Comparison of ENCODE assay signal across 8 mouse cellular contexts in genomic region chr10:60753261-60753660, GRCm38 (mm10). TPM values are rescaled to one million over a fixed set of nuclear protein-coding genes. Genes with fewer than 3 reads are reported as not detected.
A peak's percentile ranks its signal among the peaks of the same experiment; 100 is the strongest.
DNase-seq lines count a peak whose midpoint lies in the region; ATAC-seq and TF ChIP-seq lines count a peak whose summit lies in the region.

No protein-coding gene starts in this region.

- peak overlapping the region; percentile 77 for H3K4me3 ChIP-seq in embryonic facial prominence, embryonic 10.5 days
- no peak overlapping the region for H3K4me3 ChIP-seq in intestine, embryonic 14.5 days (ENCODE audit: low read depth, low read length)
- peak overlapping the region; percentile 49 for H3K4me3 ChIP-seq in myocyte

- H3K4me1 ChIP-seq in embryonic facial prominence, embryonic 10.5 days, result peaks cover 23% of the 10 kb centered on the region
- peaks cover 8% of the 10 kb centered on the region; the same call in 1 of the 2 replicates for H3K4me1 ChIP-seq in intestine, embryonic 14.5 days (replicated peaks; ENCODE audit: control insufficient read depth, insufficient read depth, low read length)

- WGBS in embryonic facial prominence, embryonic 10.5 days, result 61% methylated on average over 9 of the region's 9 CpGs
- 66% methylated on average over 9 of the region's 9 CpGs for WGBS in intestine, embryonic 14.5 days

- no peak for ATAC-seq in intestine, embryonic 14.5 days (replicated peaks; ENCODE audit: low FRiP score, low TSS enrichment, low read depth)

- H3K9me3 ChIP-seq in embryonic facial prominence, embryonic 10.5 days, result no peaks in the 10 kb centered on the region
- peaks cover 2% of the 10 kb centered on the region; the same call in 1 of the 2 replicates for H3K9me3 ChIP-seq in intestine, embryonic 14.5 days (ENCODE audit: control insufficient read depth, low read length)

- intact Hi-C loops in left cerebral cortex, postnatal 14 days (cut with DNase I), result no loop called here

- H3K27ac ChIP-seq in embryonic facial prominence, embryonic 10.5 days (replicated peaks), result peak overlapping the region; percentile 90; the same call in 1 of the 2 replicates
- peak overlapping the region; percentile 9; the same call in 1 of the 2 replicates for H3K27ac ChIP-seq in intestine, embryonic 14.5 days (ENCODE audit: low read depth)

- H3K27me3 ChIP-seq in embryonic facial prominence, embryonic 10.5 days (replicated peaks; ENCODE audit: low read depth, poor library complexity, severe bottlenecking), result no peaks in the 10 kb centered on the region
- H3K27me3 ChIP-seq in intestine, embryonic 14.5 days (replicated peaks; ENCODE audit: control insufficient read depth, insufficient read depth, low read length), result no peaks in the 10 kb centered on the region
- H3K27me3 ChIP-seq in myocyte (ENCODE audit: control insufficient read depth, insufficient read depth, insufficient read length), result no peaks in the 10 kb centered on the region

- peak overlapping the region; percentile 85; the same call in 1 of the 2 replicates for H3K4me2 ChIP-seq in intestine, embryonic 14.5 days (ENCODE audit: low read length)
- H3K4me2 ChIP-seq in myocyte (ENCODE audit: low read depth), result peak overlapping the region; percentile 58

- TF ChIP-seq POLR2A in myocyte (IDR thresholded peaks at IDR 0.05; ENCODE audit: insufficient read length, low read depth), result no peak

- H3K36me3 ChIP-seq in embryonic facial prominence, embryonic 10.5 days (replicated peaks), result peaks cover 16% of the 10 kb centered on the region
- 0 out of 2 replicates have a peak, but pooled peaks cover 13% of the 10 kb centered on the region for H3K36me3 ChIP-seq in intestine, embryonic 14.5 days (ENCODE audit: control insufficient read depth, insufficient read depth, low read length)
- H3K36me3 ChIP-seq in myocyte (ENCODE audit: control insufficient read depth, insufficient read depth), result no peaks in the 10 kb centered on the region

- DNase-seq in heart, adult 9 months (ENCODE audit: low spot score in 2 of 2), result peak; percentile 30 to 38
- no peak for DNase-seq in heart, adult 8-10 months (ENCODE audit: low spot score)
- DNase-seq in embryonic facial prominence, embryonic 10.5 days (ENCODE audit: low spot score), result no peak
- DNase-seq in intestine, embryonic 14.5 days (ENCODE audit: low spot score), result no peak
- no peak for DNase-seq in embryo, embryonic 9.5 days (ENCODE audit: extremely low spot score)
- no peak for DNase-seq in left cerebral cortex, postnatal 14 days (ENCODE audit: low spot score in 2 of 2)
- DNase-seq in cerebellum, postnatal 14 days, result no peak

- H3K79me2 ChIP-seq in myocyte (ENCODE audit: control insufficient read depth, insufficient read depth), result no peaks in the 10 kb centered on the region

- H3K9ac ChIP-seq in intestine, embryonic 14.5 days (ENCODE audit: low read length), result no peak overlapping the region

- H3ac ChIP-seq in myocyte (ENCODE audit: control insufficient read depth, insufficient read length), result no peak overlapping the region

TF ChIP-seq in myocyte, 11 proteins besides CTCF, POLR2A, EP300 and RAD21:
- TF ChIP-seq MYOD1 (IDR thresholded peaks at IDR 0.05; ENCODE audit: control insufficient read depth in 1 of 3, insufficient read length in 2 of 3, low read depth in 2 of 3), result no peak
- no peak for TF ChIP-seq MYOG (IDR thresholded peaks at IDR 0.05; ENCODE audit: control insufficient read depth in 1 of 3, insufficient read depth in 1 of 3, insufficient read length in 2 of 3, low read depth in 2 of 3)
- no peak for TF ChIP-seq SRF (IDR thresholded peaks at IDR 0.05; ENCODE audit: control insufficient read depth, insufficient read length, low read depth)
- no peak for TF ChIP-seq CEBPB (IDR thresholded peaks at IDR 0.05; ENCODE audit: insufficient read depth, poor library complexity, severe bottlenecking)
- no peak for TF ChIP-seq POLR2AphosphoS2 (IDR thresholded peaks at IDR 0.05; ENCODE audit: insufficient read length, low read depth)
- no peak for TF ChIP-seq MAX (IDR thresholded peaks at IDR 0.05; ENCODE audit: low read depth)
- TF ChIP-seq E2F4 (IDR thresholded peaks at IDR 0.05; ENCODE audit: insufficient read depth), result no peak
- no peak for TF ChIP-seq TCF12 (IDR thresholded peaks at IDR 0.05; ENCODE audit: insufficient read depth, poor library complexity, severe bottlenecking)
- no peak for TF ChIP-seq REST (IDR thresholded peaks at IDR 0.05; ENCODE audit: insufficient read depth, insufficient read length)
- TF ChIP-seq TCF3 (IDR thresholded peaks at IDR 0.05; ENCODE audit: insufficient read length, low read depth), result no peak
- no peak for TF ChIP-seq USF1 (IDR thresholded peaks at IDR 0.05; ENCODE audit: low read depth)
TF ChIP-seq in myocyte: peak in this region for 0.

RNA-seq across cellular contexts. Expression of gene Slc29a3, which starts 0.7 kb away (rescaled TPM):
- total RNA-seq in heart, adult 8-10 months (2022), result 1 to 10 TPM; 3.5 to 4.9 (median 3.8) TPM
- polyA plus RNA-seq in embryonic facial prominence, embryonic 10.5 days (2016; fragmentation: Nextera tagmentation; extraction: Ambion mirVana), result 9.4 and 12.7 TPM in 2 replicates
- 7.8 and 7.9 TPM in 2 replicates for polyA plus RNA-seq in intestine, embryonic 14.5 days (2014; fragmentation: Nextera tagmentation; extraction: Ambion mirVana)
- polyA plus RNA-seq in myocyte (2012; fragmentation: generic; extraction: Trizol), result 4.7 TPM
- 10 to 100 TPM; 16.6 to 17.2 TPM for total RNA-seq in left cerebral cortex, postnatal 14 days (2021)

RNA-seq across cellular contexts. Expression of gene Cdh23, which starts 57.0 kb away (rescaled TPM):
- total RNA-seq in heart, adult 8-10 months (2022), result 1 to 10 TPM; 5.5 to 7.6 (median 5.6) TPM
- 0.29 and 0.35 TPM in 2 replicates for polyA plus RNA-seq in embryonic facial prominence, embryonic 10.5 days (2016; fragmentation: Nextera tagmentation; extraction: Ambion mirVana)
- 0.78 and 1.0 TPM in 2 replicates for polyA plus RNA-seq in intestine, embryonic 14.5 days (2014; fragmentation: Nextera tagmentation; extraction: Ambion mirVana)
- 2.1 TPM for polyA plus RNA-seq in myocyte (2012; fragmentation: generic; extraction: Trizol)
- 1 to 10 TPM; 1.5 to 2.0 TPM for total RNA-seq in left cerebral cortex, postnatal 14 days (2021)

Comparison
In these comparisons a context has a peak if more than half of its experiments do, and no peak if none do; other contexts are left out.
1. DNase-seq: peak in heart, adult 9 months (2 of 2); none in heart, adult 8-10 months (single experiment), embryonic facial prominence, embryonic 10.5 days (single experiment), intestine, embryonic 14.5 days (single experiment), embryo, embryonic 9.5 days (single experiment), left cerebral cortex, postnatal 14 days (0 of 2) and cerebellum, postnatal 14 days (0 of 2).